Mouse (Mus musculus) lung, embryonic 14.5 days (tissue): Measurements from ENCODE around the gene Rhbdf1. TPM values are rescaled to one million over a fixed set of nuclear protein-coding genes. Genes with fewer than 3 reads are reported as not detected.

Source experiments
- ATAC-seq: fragments of 200-750 bp; cut with Nextera tagmentation; 2 replicates; pipeline ENCODE4 v1.8.0; 2017; ENCODE audit warnings: mild to moderate bottlenecking, moderate TSS enrichment, moderate library complexity; ENCODE audit not compliant: insufficient read depth
- DNase-seq: peaks from one replicate; pipeline ENCODE4 v3.0.0-alpha.2; 2015
- H3K27ac ChIP-seq: fragments of 300-500 bp; sonication (generic); 2 replicates; pipeline ENCODE4 v1.5.1; 2014; ENCODE audit warnings: low read depth, mild to moderate bottlenecking, moderate library complexity
- H3K27me3 ChIP-seq: fragments of 300-500 bp; sonication (generic); 2 replicates; pipeline ENCODE4 v1.6.1; 2014; ENCODE audit warnings: low read length, control low read depth; ENCODE audit not compliant: insufficient read depth
- H3K36me3 ChIP-seq: fragments of 300-500 bp; sonication (generic); 2 replicates; pipeline ENCODE4 v1.6.1; 2014; ENCODE audit warnings: control low read depth; ENCODE audit not compliant: insufficient read depth
- H3K4me1 ChIP-seq: fragments of 300-500 bp; sonication (generic); 2 replicates; pipeline ENCODE4 v1.6.1; 2014; ENCODE audit warnings: antibody characterized with exemption, control low read depth; ENCODE audit not compliant: insufficient read depth
- H3K4me2 ChIP-seq: fragments of 300-500 bp; sonication (generic); 2 replicates; pipeline ENCODE4 v1.6.1; 2014; ENCODE audit warnings: mild to moderate bottlenecking
- H3K4me3 ChIP-seq: fragments of 300-500 bp; sonication (generic); 2 replicates; pipeline ENCODE4 v1.5.1; 2014; ENCODE audit warnings: low read depth, low read length
- H3K9ac ChIP-seq: fragments of 300-500 bp; sonication (generic); 2 replicates; pipeline ENCODE4 v1.6.1; 2014
- H3K9me3 ChIP-seq: fragments of 300-500 bp; sonication (generic); 2 replicates; pipeline ENCODE4 v1.6.1; 2016; ENCODE audit warnings: low read depth, low read length, control low read depth
- CTCF ChIP-seq: IDR thresholded peaks from 2 replicates; pipeline ENCODE4 v1.5.1; 2016; ENCODE audit warnings: antibody characterized with exemption, low read depth
- WGBS: fragments of 180-500 bp; shearing (Covaris S2); extraction: QIAGEN DNeasy Blood & Tissue Kit; methylation state at CpG from one replicate; pipeline ENCODE4 v1.1.7; 2014; 5-methylcytosine and 5-hydroxymethylcytosine counted together
- polyA plus RNA-seq: library from polyadenylated mRNA; unstranded; fragments of >200 nt; fragmentation: Nextera tagmentation; extraction: Ambion mirVana; gene quantifications from 2 replicates; pipeline ENCODE4 v1.2.1, GENCODE M21; 2014

The Rhbdf1 gene
- polyA plus RNA-seq, 1 experiment from 2014 or later = 63.9 TPM

- Histone ChIP-seq H3K9me3 (peaks cover 4% of the 10 kb centered on the region; the same call in 1 of the 2 replicates), H3K4me1 (no peaks in the 10 kb centered on the region), H3K4me3 (no peak overlapping the region), H3K27ac (no peak overlapping the region), H3K27me3 (no peaks in the 10 kb centered on the region), H3K4me2 (no peak overlapping the region), H3K36me3 (no peaks in the 10 kb centered on the region), H3K9ac (no peak overlapping the region)
- 80% methylated on average over 4 of the region's 4 CpGs for WGBS
- ATAC-seq = no peak
- TF ChIP-seq CTCF = no peak
- DNase-seq = no peak
These were observed 40.9 kb downstream of the Rhbdf1 start for GRCm38 (mm10) chr11:32181246-32181645.

- no peak overlapping the region for H3K27ac ChIP-seq
- no peak overlapping the region for H3K4me3 ChIP-seq
- H3K4me2 ChIP-seq = no peak overlapping the region
- WGBS = 64% methylated on average over 1 of the region's 1 CpGs
- no peaks in the 10 kb centered on the region for H3K4me1 ChIP-seq
- peaks cover 4% of the 10 kb centered on the region; the same call in 1 of the 2 replicates for H3K9me3 ChIP-seq
- H3K27me3 ChIP-seq = no peaks in the 10 kb centered on the region
- no peak overlapping the region for H3K9ac ChIP-seq
- DNase-seq (no peak), ATAC-seq (no peak)
- H3K36me3 ChIP-seq = no peaks in the 10 kb centered on the region
- no peak for TF ChIP-seq CTCF
These were observed 43.6 kb downstream of the Rhbdf1 start for GRCm38 (mm10) chr11:32178506-32178905.

GRCm38 (mm10) chr11:32166683-32167082 lies 55.4 kb downstream of the Rhbdf1 start:
- peaks cover 4% of the 10 kb centered on the region; the same call in 1 of the 2 replicates for H3K27me3 ChIP-seq
- no peak for DNase-seq
- peaks cover 3% of the 10 kb centered on the region; the same call in 1 of the 2 replicates for H3K4me1 ChIP-seq
- no peak overlapping the region for H3K4me3 ChIP-seq
- H3K27ac ChIP-seq = no peak overlapping the region
- ATAC-seq = no peak
- no peaks in the 10 kb centered on the region for H3K36me3 ChIP-seq
- no peak overlapping the region for H3K9ac ChIP-seq
- WGBS = 64% methylated on average over 4 of the region's 4 CpGs
- no peaks in the 10 kb centered on the region for H3K9me3 ChIP-seq
- no peak overlapping the region for H3K4me2 ChIP-seq
- TF ChIP-seq CTCF = no peak

- peak; percentile 87 for DNase-seq
- Histone ChIP-seq H3K27me3 (peaks cover 8% of the 10 kb centered on the region; the same call in 1 of the 2 replicates), H3K9me3 (no peaks in the 10 kb centered on the region), H3K36me3 (no peaks in the 10 kb centered on the region), H3K4me3 (peak overlapping the region; percentile 24), H3K27ac (no peak overlapping the region), H3K4me1 (peaks cover 3% of the 10 kb centered on the region; the same call in 1 of the 2 replicates), H3K9ac (peak overlapping the region; percentile 48), H3K4me2 (peak overlapping the region; percentile 63)
- peak; percentile 99 for TF ChIP-seq CTCF
- peak; percentile 93 for ATAC-seq
- 13% methylated on average over 28 of the region's 28 CpGs for WGBS
These were observed 59.9 kb downstream of the Rhbdf1 start for GRCm38 (mm10) chr11:32161922-32162804.

GRCm38 (mm10) chr11:32161500-32161899 lies 60.6 kb downstream of the Rhbdf1 start:
- TF ChIP-seq CTCF = peak; percentile 52
- H3K36me3 ChIP-seq = no peaks in the 10 kb centered on the region
- H3K27me3 ChIP-seq = peaks cover 8% of the 10 kb centered on the region; the same call in 1 of the 2 replicates
- peak; percentile 29; the same call in 1 of the 2 replicates for ATAC-seq
- H3K9me3 ChIP-seq = no peaks in the 10 kb centered on the region
- peak overlapping the region; percentile 63 for H3K4me2 ChIP-seq
- H3K4me3 ChIP-seq = peak overlapping the region; percentile 24
- 7% methylated on average over 9 of the region's 9 CpGs for WGBS
- no peak overlapping the region for H3K27ac ChIP-seq
- H3K4me1 ChIP-seq = peaks cover 3% of the 10 kb centered on the region; the same call in 1 of the 2 replicates
- peak; percentile 62 for DNase-seq
- H3K9ac ChIP-seq = no peak overlapping the region

GRCm38 (mm10) chr11:32160341-32160740 lies 61.8 kb downstream of the Rhbdf1 start:
- ATAC-seq = no peak
- no peak overlapping the region for H3K27ac ChIP-seq

More at GRCm38 (mm10) chr11:32160341-32160740, 61.8 kb downstream of the Rhbdf1 start:
- H3K36me3 ChIP-seq = no peaks in the 10 kb centered on the region
- peaks cover 3% of the 10 kb centered on the region; the same call in 1 of the 2 replicates for H3K4me1 ChIP-seq
- DNase-seq = no peak
- H3K27me3 ChIP-seq = peaks cover 8% of the 10 kb centered on the region; the same call in 1 of the 2 replicates
- H3K9ac ChIP-seq = no peak overlapping the region
- 73% methylated on average over 7 of the region's 7 CpGs for WGBS
- H3K4me3 ChIP-seq = no peak overlapping the region
- no peaks in the 10 kb centered on the region for H3K9me3 ChIP-seq
- no peak overlapping the region for H3K4me2 ChIP-seq
- no peak for TF ChIP-seq CTCF

Other genes with a start within 250 kb of the Rhbdf1 start
- 0.25 and 0.55 TPM in 2 replicates for gene Nsg2, start 221.8 kb downstream of the Rhbdf1 start, polyA plus RNA-seq
- gene Il9r, start 22.0 kb downstream of the Rhbdf1 start, polyA plus RNA-seq = 0.04 TPM in 1 of 2 replicates, not detected in the other
- gene Snrnp25, start 16.9 kb downstream of the Rhbdf1 start, polyA plus RNA-seq = 62.8 and 71.4 TPM in 2 replicates
- 39.6 and 42.2 TPM in 2 replicates for gene Mpg, start 4.2 kb upstream of the Rhbdf1 start, polyA plus RNA-seq
- 44.0 and 46.3 TPM in 2 replicates for gene Nprl3, start 45.4 kb upstream of the Rhbdf1 start, polyA plus RNA-seq
- gene Hba-x, start 54.1 kb upstream of the Rhbdf1 start, polyA plus RNA-seq = 211 and 266 TPM in 2 replicates
- gene Hba-a1, start 61.2 kb upstream of the Rhbdf1 start, polyA plus RNA-seq = 4,575 and 4,689 TPM in 2 replicates
- gene Hbq1b, start 64.7 kb upstream of the Rhbdf1 start, polyA plus RNA-seq = 1.8 and 2.1 TPM in 2 replicates
- gene Hba-a2, start 74.2 kb upstream of the Rhbdf1 start, polyA plus RNA-seq = 11,972 and 11,979 TPM in 2 replicates
- 0.45 and 0.83 TPM in 2 replicates for gene Hbq1a, start 77.8 kb upstream of the Rhbdf1 start, polyA plus RNA-seq
- gene Sh3pxd2b, start 125.5 kb upstream of the Rhbdf1 start, polyA plus RNA-seq = 31.2 and 31.7 TPM in 2 replicates
- gene Ubtd2, start 233.1 kb upstream of the Rhbdf1 start, polyA plus RNA-seq = 57.3 and 65.4 TPM in 2 replicates